Mouse (Mus musculus) gastrocnemius, postnatal 14 days (tissue): ENCODE data around the gene Pipox. TPM values are rescaled to one million over a fixed set of nuclear protein-coding genes. Genes with fewer than 3 reads are reported as not detected.

Experiments used
- total RNA-seq, 2 experiments: library from RNA; stranded (reverse); gene quantifications; 2 replicates each; pipeline ENCODE4 v1.2.3; 2021

Gene Pipox
- total RNA-seq, 2 experiments from 2014 or later = 0.94 TPM; not detected in 1

Other genes with a start within 250 kb of the Pipox start
- 10 to 100 TPM; 38.0 to 42.0 TPM for gene Nufip2, start 207.9 kb downstream of the Pipox start, total RNA-seq
- gene Cryba1, start 168.8 kb downstream of the Pipox start, total RNA-seq = not detected
- 100 to 1,000 TPM; 307 to 323 TPM for gene Myo18a, start 130.8 kb downstream of the Pipox start, total RNA-seq
- gene Gm10277, start 106.3 kb downstream of the Pipox start, total RNA-seq = not detected
- gene Sez6, start 36.7 kb upstream of the Pipox start, total RNA-seq = under 1 TPM; 0.51 to 0.82 TPM
- gene Phf12, start 88.7 kb upstream of the Pipox start, total RNA-seq = 10 to 100 TPM; 18.3 to 19.1 TPM
- 1 to 10 TPM; 1.6 to 1.7 TPM for gene Dhrs13, start 138.2 kb upstream of the Pipox start, total RNA-seq
- 10 to 100 TPM; 60.7 to 64.3 TPM for gene Flot2, start 143.8 kb upstream of the Pipox start, total RNA-seq
- gene Eral1, start 186.3 kb upstream of the Pipox start, total RNA-seq = 10 to 100 TPM; 18.9 to 22.2 TPM
- 1 to 10 TPM; 6.5 to 7.4 TPM for gene Fam222b, start 200.6 kb upstream of the Pipox start, total RNA-seq